ENCODE assay signal across 8 mouse cellular contexts in the genomic region with DNA sequence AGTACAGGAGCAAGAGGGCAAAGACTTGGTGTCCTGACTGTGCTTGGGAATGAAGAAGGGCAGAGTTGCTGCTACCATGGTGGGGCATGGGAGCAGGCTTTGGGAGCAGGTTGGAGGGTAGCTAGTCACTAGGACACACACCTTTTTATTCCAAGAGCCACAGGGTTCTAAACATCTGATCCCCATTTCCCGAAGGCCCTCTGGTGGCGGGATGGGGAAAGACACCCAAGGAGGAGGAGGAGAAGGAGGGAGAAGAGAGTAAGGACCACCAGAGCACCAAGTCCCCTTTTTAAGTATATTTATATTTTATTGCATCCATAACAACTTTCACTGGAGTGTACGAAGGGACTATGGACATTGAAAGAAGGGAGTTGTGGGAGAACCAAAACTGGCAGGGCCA. TPM values are rescaled to one million over a fixed set of nuclear protein-coding genes. Genes with fewer than 3 reads are reported as not detected.
DNase-seq lines count a peak whose midpoint lies in the region; ATAC-seq and TF ChIP-seq lines count a peak whose summit lies in the region.

No protein-coding gene starts in this region.

- H3K4me3 ChIP-seq in thymus, adult 2 months (ENCODE audit: control insufficient read depth, insufficient read depth, low read length), result no peak overlapping the region

- no peak overlapping the region for H3K27ac ChIP-seq in thymus, adult 2 months (ENCODE audit: control insufficient read depth, insufficient read depth, low read length)

- WGBS in thymus, adult 2 months, result 27% methylated on average over 3 of the region's 3 CpGs

- DNase-seq in gastrocnemius, adult 18-20 months (ENCODE audit: low spot score), result peak; percentile 13
- no peak for DNase-seq in gastrocnemius, adult 8-10 months (ENCODE audit: low spot score in 2 of 2)
- peak; percentile 30 for DNase-seq in thymus, adult 2 months
- no peak for DNase-seq in thymus, adult 18-20 months
- peak; percentile 38 to 64 for DNase-seq in cerebellum, postnatal 4 days (ENCODE audit: low spot score in 2 of 2)
- peak; percentile 76 to 77 for DNase-seq in kidney, postnatal 4 days
- DNase-seq in yolk sac, embryonic 10.5 days (ENCODE audit: low spot score), result peak; percentile 31

- H3K4me1 ChIP-seq in thymus, adult 2 months (replicated peaks; ENCODE audit: control insufficient read depth, insufficient read depth, low read length), result no peaks in the 10 kb centered on the region

- TF ChIP-seq POLR2A in thymus, adult 2 months (IDR thresholded peaks at IDR 0.05; ENCODE audit: control insufficient read depth, extremely low read depth, insufficient read depth, low read length, poor library complexity), result no peak

- peak; percentile 52; the same call in 1 of the 2 replicates for ATAC-seq in megakaryocyte progenitor cell, adult 5-6 weeks (replicated peaks; ENCODE audit: poor library complexity)

- no peaks in the 10 kb centered on the region for H3K27me3 ChIP-seq in thymus, adult 2 months (ENCODE audit: control insufficient read depth, insufficient read depth, low read length)

- peak; percentile 49; the same call in 1 of the 2 replicates for TF ChIP-seq CTCF in thymus, adult 2 months (IDR thresholded peaks at IDR 0.05; ENCODE audit: borderline replicate concordance, control insufficient read depth, extremely low read depth, insufficient read depth, low read length, poor library complexity)

- H3K36me3 ChIP-seq in thymus, adult 2 months (ENCODE audit: control insufficient read depth, insufficient read depth, low read length), result no peaks in the 10 kb centered on the region

RNA-seq across cellular contexts. Expression of a gene that starts 57.0 kb away (rescaled TPM):
- total RNA-seq in gastrocnemius, adult 18-20 months (2021), result 10 to 100 TPM; 20.0 to 21.1 TPM
- total RNA-seq in gastrocnemius, adult 8-10 months (2022), result 10 to 100 TPM; 21.4 to 24.9 (median 22.1) TPM
- polyA plus RNA-seq in thymus, adult 2 months (2012; rRNA removed), result 6.2 and 6.8 TPM in 2 replicates
- total RNA-seq in megakaryocyte progenitor cell, adult 5-6 weeks (2015), result 9.5 and 10.9 TPM in 2 replicates
- 5.4 and 5.9 TPM in 2 replicates for total RNA-seq in megakaryocyte progenitor cell, adult 5-6 weeks (2017)

Comparison
In these comparisons a context has a peak if more than half of its experiments do, and no peak if none do; other contexts are left out.
1. DNase-seq: peak in gastrocnemius, adult 18-20 months (single experiment), thymus, adult 2 months (single experiment), cerebellum, postnatal 4 days (2 of 2), kidney, postnatal 4 days (2 of 2) and yolk sac, embryonic 10.5 days (single experiment); none in gastrocnemius, adult 8-10 months (0 of 2) and thymus, adult 18-20 months (0 of 2).